Mouse (Mus musculus) splenic B cell, adult 2 months (primary cell): ENCODE results near the gene Fcgrt.
"Not testable (repeated sequence)": the region's sequence is repeated elsewhere in the genome, so short reads cannot be mapped to it uniquely, and the experiment has no call there.

Experiments
- DNase-seq: peaks from one replicate; pipeline ENCODE4 v3.0.0-alpha.2; 2011; ENCODE audit warnings: low read depth, low spot score
- H3K27me3 ChIP-seq: 2 replicates; pipeline ENCODE4 v1.6.1; 2012; ENCODE audit warnings: mild to moderate bottlenecking, low read length, moderate library complexity, mixed read lengths; ENCODE audit not compliant: control insufficient read depth, poor library complexity, insufficient read depth, severe bottlenecking
- H3K36me3 ChIP-seq: 2 replicates; pipeline ENCODE4 v1.6.1; 2012; ENCODE audit warnings: mild to moderate bottlenecking, low read length, moderate library complexity, mixed read lengths; ENCODE audit not compliant: control insufficient read depth, poor library complexity, insufficient read depth, severe bottlenecking

Gene Fcgrt

GRCm38 (mm10) chr7:45125649-45126048 lies 22.0 kb upstream of the Fcgrt start:
- DNase-seq, H3K27me3 ChIP-seq: not testable (repeated sequence)
- peaks cover 13% of the 10 kb centered on the region for H3K36me3 ChIP-seq

- no peaks in the 10 kb centered on the region for H3K27me3 ChIP-seq
- H3K36me3 ChIP-seq = peaks cover 13% of the 10 kb centered on the region
- DNase-seq = no peak
Observed at GRCm38 (mm10) chr7:45125144-45125600, 21.5 kb upstream of the Fcgrt start.

- Histone ChIP-seq H3K27me3 (no peaks in the 10 kb centered on the region), H3K36me3 (peaks cover 13% of the 10 kb centered on the region)
- DNase-seq = peak; percentile 100
Observed at GRCm38 (mm10) chr7:45124224-45125143, 20.8 kb upstream of the Fcgrt start, which contains the start of gene Rps11. Gene Rps11, minus strand, starts transcription at chr7:45124439.

GRCm38 (mm10) chr7:45123186-45123570 lies 19.5 kb upstream of the Fcgrt start:
- peak; percentile 62 for DNase-seq
- H3K36me3 ChIP-seq = peaks cover 13% of the 10 kb centered on the region
- no peaks in the 10 kb centered on the region for H3K27me3 ChIP-seq

GRCm38 (mm10) chr7:45122561-45123185 lies 19.0 kb upstream of the Fcgrt start:
- Histone ChIP-seq H3K27me3 (no peaks in the 10 kb centered on the region), H3K36me3 (peaks cover 13% of the 10 kb centered on the region)
- no peak for DNase-seq

- no peak for DNase-seq
- H3K36me3 ChIP-seq = peaks cover 13% of the 10 kb centered on the region
- H3K27me3 ChIP-seq = no peaks in the 10 kb centered on the region
Observed at GRCm38 (mm10) chr7:45121966-45122365, 18.3 kb upstream of the Fcgrt start.

GRCm38 (mm10) chr7:45121404-45121803 lies 17.8 kb upstream of the Fcgrt start:
- Histone ChIP-seq H3K27me3 (no peaks in the 10 kb centered on the region), H3K36me3 (peaks cover 9% of the 10 kb centered on the region)
- peak; percentile 85 for DNase-seq

- H3K27me3 ChIP-seq = no peaks in the 10 kb centered on the region
- DNase-seq = peak; percentile 55
- H3K36me3 ChIP-seq = peaks cover 3% of the 10 kb centered on the region; the same call in 1 of the 2 replicates
Observed at GRCm38 (mm10) chr7:45119780-45120709, 16.4 kb upstream of the Fcgrt start.

- H3K36me3 ChIP-seq = peaks cover 3% of the 10 kb centered on the region; the same call in 1 of the 2 replicates
- no peak for DNase-seq
- no peaks in the 10 kb centered on the region for H3K27me3 ChIP-seq
Observed at GRCm38 (mm10) chr7:45118336-45118735, 14.7 kb upstream of the Fcgrt start.

GRCm38 (mm10) chr7:45117566-45117965 lies 13.9 kb upstream of the Fcgrt start:
- DNase-seq = peak; percentile 54
- H3K27me3 ChIP-seq = no peaks in the 10 kb centered on the region
- peaks cover 2% of the 10 kb centered on the region; the same call in 1 of the 2 replicates for H3K36me3 ChIP-seq

GRCm38 (mm10) chr7:45113476-45113875 lies 9.8 kb upstream of the Fcgrt start:
- DNase-seq = no peak
- H3K36me3 ChIP-seq = no peaks in the 10 kb centered on the region; the same call in 1 of the 2 replicates

GRCm38 (mm10) chr7:45112529-45112928 lies 8.9 kb upstream of the Fcgrt start:
- no peak for DNase-seq
- H3K36me3 ChIP-seq = no peaks in the 10 kb centered on the region; the same call in 1 of the 2 replicates
- no peaks in the 10 kb centered on the region for H3K27me3 ChIP-seq

More at GRCm38 (mm10) chr7:45113476-45113875, 9.8 kb upstream of the Fcgrt start:
- H3K27me3 ChIP-seq = no peaks in the 10 kb centered on the region

GRCm38 (mm10) chr7:45111940-45112339 lies 8.3 kb upstream of the Fcgrt start:
- H3K36me3 ChIP-seq = no peaks in the 10 kb centered on the region; the same call in 1 of the 2 replicates
- H3K27me3 ChIP-seq = no peaks in the 10 kb centered on the region
- no peak for DNase-seq

GRCm38 (mm10) chr7:45110089-45110488 lies 6.4 kb upstream of the Fcgrt start:
- H3K27me3 ChIP-seq, H3K36me3 ChIP-seq, DNase-seq: not testable (repeated sequence)
